Mouse (Mus musculus): ENCODE measurements at regions not wholly inside any gene's neighbourhood (a gene's known extent, or its start where the extent isn't known, plus 50 kb on each side); places are given as distances from the start of the nearest gene placed in this dataset.
A peak's percentile ranks its signal among the peaks of the same experiment; 100 is the strongest.
"Not testable (repeated sequence)": the region's sequence is repeated elsewhere in the genome, so short reads cannot be mapped to it uniquely, and the experiment has no call there.

DNA sequence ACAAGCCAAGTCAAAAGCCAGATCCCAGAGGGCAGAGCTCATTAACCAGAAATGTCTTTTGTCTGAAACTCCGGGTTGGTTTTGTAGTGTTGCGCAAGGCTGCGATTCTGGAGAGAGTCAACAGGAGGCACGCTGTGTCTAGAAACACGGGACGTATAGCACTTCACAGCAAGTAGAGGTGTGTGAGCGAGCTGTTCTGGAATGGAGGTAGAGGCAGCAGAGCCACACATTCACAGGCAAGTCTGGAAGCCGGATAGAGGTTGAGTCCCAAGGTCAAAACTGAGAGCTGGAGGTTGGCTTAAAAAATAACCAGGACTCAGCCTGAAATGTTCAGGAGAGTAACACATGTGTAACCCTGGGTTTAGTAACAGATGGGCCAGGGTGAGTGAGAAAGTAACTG, 94.0 kb downstream of the Gm5426 start:
- Histone ChIP-seq H3K36me3 (replicated peaks) (no peaks in the 10 kb centered on the region), H3K4me3 (no peak overlapping the region), H3K9me3 (no peaks in the 10 kb centered on the region), H3K27ac (replicated peaks) (no peak overlapping the region), H3K27me3 (replicated peaks; ENCODE audit: low read depth, poor library complexity, severe bottlenecking) (no peaks in the 10 kb centered on the region), H3K4me1 (peaks cover 15% of the 10 kb centered on the region)
- 83% methylated on average over 8 of the region's 8 CpGs for WGBS
- DNase-seq (ENCODE audit: low spot score), result no peak

DNA sequence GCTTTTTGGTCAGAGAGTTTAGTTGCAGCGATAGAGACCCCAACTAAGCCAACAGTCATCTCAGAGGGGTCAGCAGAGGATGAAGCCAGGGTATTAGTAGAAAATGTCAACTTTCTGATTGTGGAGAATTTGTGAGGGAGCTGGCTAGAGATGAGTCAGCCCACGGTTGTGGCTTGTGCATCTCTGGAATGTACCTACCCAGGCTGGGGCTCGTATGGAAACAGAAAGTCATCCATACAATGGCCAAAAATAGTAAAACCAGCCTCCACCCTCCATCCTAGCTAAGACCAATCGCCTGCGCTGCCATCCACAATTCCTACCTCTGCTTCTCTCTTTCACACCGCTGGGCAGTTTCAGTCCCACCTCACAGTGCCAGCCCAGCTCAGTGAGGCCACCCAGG, 94.9 kb downstream of the Gm5426 start:
- H3K27ac ChIP-seq (replicated peaks), result no peak overlapping the region
- no peak overlapping the region for H3K4me3 ChIP-seq
- H3K27me3 ChIP-seq (replicated peaks; ENCODE audit: low read depth, poor library complexity, severe bottlenecking), result no peaks in the 10 kb centered on the region
- WGBS, result 91% methylated on average over 6 of the region's 6 CpGs
- no peaks in the 10 kb centered on the region for H3K9me3 ChIP-seq
- peaks cover 15% of the 10 kb centered on the region for H3K4me1 ChIP-seq
- no peak for DNase-seq (ENCODE audit: low spot score)
- no peaks in the 10 kb centered on the region for H3K36me3 ChIP-seq (replicated peaks)

DNA sequence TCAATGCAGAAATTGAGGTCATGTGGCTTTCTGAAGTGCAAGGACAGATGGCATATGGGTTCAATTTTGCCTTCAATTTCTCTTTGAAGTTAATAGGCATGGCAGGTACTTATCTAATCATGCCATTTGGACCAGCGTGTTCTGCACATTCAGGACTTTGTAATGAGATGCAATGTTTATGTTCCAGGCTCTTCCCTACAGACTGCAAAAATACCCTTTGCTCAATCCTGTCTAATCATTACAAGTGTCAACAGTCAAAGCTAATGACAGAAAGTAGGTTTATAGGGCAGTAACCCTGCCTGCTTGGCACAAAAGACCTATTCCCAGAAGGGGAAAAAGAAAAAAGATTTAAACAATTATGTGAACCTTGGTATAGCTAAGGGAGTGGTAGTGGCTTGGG, 96.5 kb downstream of the Gm5426 start:
- H3K27ac ChIP-seq (replicated peaks), result no peak overlapping the region
- DNase-seq (ENCODE audit: low spot score), result no peak
- H3K4me1 ChIP-seq, result peaks cover 15% of the 10 kb centered on the region
- H3K36me3 ChIP-seq (replicated peaks), result no peaks in the 10 kb centered on the region
- no peaks in the 10 kb centered on the region for H3K27me3 ChIP-seq (replicated peaks; ENCODE audit: low read depth, poor library complexity, severe bottlenecking)
- no peaks in the 10 kb centered on the region for H3K9me3 ChIP-seq
- WGBS, result 40% methylated on average over 1 of the region's 1 CpGs
- no peak overlapping the region for H3K4me3 ChIP-seq

DNA sequence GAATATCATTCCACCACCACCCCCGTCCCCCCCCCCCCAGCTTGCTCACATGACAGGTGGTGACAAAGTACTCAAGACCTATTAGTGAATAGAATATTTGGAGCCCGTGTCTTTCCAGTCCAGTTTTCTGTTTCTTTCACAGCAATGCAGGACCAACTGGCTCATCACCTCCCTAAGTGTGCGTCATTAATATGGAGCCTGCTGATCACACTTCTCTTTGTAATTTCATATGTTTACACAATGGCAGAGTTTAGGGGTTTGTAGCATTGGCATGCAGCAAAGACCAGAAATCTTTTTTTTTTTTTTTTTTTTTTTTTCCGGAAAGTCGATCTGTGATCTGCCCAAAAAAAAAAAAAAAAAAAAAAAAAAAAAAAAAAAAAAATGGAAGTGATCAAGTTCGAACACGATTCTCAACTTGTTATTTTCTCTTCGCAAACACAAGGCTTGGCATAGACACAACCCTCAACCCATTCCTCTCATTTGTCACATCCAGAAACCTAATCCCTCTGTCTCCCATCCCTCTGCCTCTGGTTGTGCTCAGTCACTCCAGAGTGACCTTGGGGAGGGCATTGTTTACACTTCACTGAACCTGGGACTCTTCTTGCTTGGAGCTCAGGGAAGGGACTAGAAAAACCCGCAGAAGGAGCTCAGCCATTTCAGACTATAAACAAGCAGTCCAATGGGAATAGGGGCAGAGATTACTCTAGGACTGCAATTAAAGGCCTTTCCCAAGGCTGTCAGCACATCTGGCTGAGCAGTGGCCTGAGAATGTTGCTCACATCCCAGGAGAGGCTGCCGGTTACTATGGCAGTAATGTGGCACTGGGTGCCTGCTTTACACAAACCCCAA, 98.4 kb downstream of the Gm5426 start:
- no peak overlapping the region for H3K27ac ChIP-seq (replicated peaks)
- 58% methylated on average over 10 of the region's 10 CpGs for WGBS
- peak; percentile 25 for DNase-seq (ENCODE audit: low spot score)

DNA sequence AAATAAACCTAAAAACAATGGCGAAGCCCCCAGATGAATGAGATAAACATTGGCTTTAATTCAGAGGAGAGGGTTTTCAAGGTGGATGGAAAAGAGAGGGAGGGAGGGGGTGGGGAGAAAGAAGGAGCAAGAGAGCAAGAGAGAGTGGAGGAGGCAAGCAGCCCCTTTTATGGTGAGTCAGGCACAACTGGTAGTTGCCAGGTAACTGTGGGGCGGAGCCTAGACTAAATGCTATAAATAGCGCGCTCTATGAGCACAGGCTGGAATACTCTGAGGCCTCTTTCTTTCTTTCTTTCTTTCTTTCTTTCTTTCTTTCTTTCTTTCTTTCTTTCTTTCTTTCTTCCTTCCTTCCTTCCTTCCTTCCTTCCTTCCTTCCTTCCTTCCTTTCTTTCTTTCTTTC, 99.6 kb downstream of the Gm5426 start:
- H3K27ac ChIP-seq (replicated peaks); H3K27me3 ChIP-seq (replicated peaks; ENCODE audit: low read depth, poor library complexity, severe bottlenecking); H3K36me3 ChIP-seq (replicated peaks); DNase-seq (ENCODE audit: low spot score); H3K9me3 ChIP-seq; H3K4me3 ChIP-seq: not testable (repeated sequence)
- peaks cover 15% of the 10 kb centered on the region for H3K4me1 ChIP-seq
- 83% methylated on average over 4 of the region's 4 CpGs for WGBS

More for the DNA sequence above, 98.4 kb downstream of the Gm5426 start:
- peaks cover 15% of the 10 kb centered on the region for H3K4me1 ChIP-seq
- no peaks in the 10 kb centered on the region for H3K36me3 ChIP-seq (replicated peaks)
- no peak overlapping the region for H3K4me3 ChIP-seq
- H3K27me3 ChIP-seq (replicated peaks; ENCODE audit: low read depth, poor library complexity, severe bottlenecking), result no peaks in the 10 kb centered on the region
- H3K9me3 ChIP-seq, result no peaks in the 10 kb centered on the region

DNA sequence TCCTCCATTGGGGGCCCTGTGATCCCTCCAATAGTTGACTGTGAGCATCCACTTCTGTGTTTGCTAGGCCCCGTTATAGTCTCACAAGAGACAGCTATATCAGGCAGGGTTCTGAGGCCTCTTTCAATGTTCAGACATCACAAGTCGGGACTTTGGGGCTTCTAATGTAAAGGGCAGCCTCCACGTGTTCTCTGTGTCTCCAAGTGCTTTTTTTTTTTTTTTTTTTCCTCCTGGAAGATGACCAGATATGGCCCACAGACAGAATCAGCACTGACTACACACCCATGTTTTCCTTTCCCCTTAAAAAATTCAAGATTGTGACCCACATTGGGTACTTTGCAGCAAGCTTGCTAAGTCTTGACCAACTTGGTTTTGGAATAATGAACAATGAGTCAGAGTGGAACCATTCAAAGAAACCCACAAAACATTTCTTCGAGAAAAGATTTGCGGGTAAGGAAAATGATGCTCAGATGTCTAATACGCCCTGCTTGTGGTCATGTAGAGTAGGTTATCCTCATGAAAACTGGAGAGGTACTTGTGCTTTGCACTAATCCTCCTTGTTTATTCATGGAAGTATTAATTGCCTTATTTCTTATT, 100.5 kb downstream of the Gm5426 start:
- H3K27me3 ChIP-seq (replicated peaks; ENCODE audit: low read depth, poor library complexity, severe bottlenecking), result no peaks in the 10 kb centered on the region
- H3K4me1 ChIP-seq, result peaks cover 15% of the 10 kb centered on the region
- H3K4me3 ChIP-seq, result no peak overlapping the region
- no peak for DNase-seq (ENCODE audit: low spot score)
- no peaks in the 10 kb centered on the region for H3K36me3 ChIP-seq (replicated peaks)
- no peak overlapping the region for H3K27ac ChIP-seq (replicated peaks)
- WGBS, result 91% methylated on average over 6 of the region's 6 CpGs
- peaks cover 2% of the 10 kb centered on the region; the same call in 1 of the 2 replicates for H3K9me3 ChIP-seq

DNA sequence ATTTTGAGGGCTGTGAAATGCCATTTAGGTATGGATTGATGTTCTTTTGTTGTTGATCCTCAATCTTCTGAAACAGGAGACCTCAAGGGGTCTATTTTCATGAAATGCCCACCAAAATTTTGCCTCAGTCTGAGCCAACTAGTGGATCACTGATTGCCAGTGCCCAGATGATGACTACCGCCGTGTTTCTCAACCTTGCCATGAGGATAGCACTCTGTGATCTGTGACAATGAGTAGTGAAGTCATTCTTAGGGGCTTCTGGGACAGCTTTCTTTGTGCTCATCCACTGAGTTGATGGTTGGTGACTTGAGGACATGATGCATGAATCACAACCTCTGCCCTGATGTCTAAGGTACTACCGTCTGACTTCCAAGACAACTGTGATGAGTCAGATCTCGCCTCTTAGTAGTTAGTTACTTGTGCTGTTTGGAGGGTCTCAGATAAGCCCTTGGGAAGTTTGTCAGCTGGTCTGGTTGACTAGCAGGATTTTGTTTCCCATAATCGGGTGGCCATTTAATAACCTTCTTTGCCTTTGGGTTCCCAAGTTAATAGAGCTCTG, 101.2 kb downstream of the Gm5426 start:
- WGBS, result 89% methylated on average over 5 of the region's 5 CpGs
- Histone ChIP-seq H3K4me3 (no peak overlapping the region), H3K27me3 (replicated peaks; ENCODE audit: low read depth, poor library complexity, severe bottlenecking) (no peaks in the 10 kb centered on the region), H3K27ac (replicated peaks) (no peak overlapping the region), H3K36me3 (replicated peaks) (no peaks in the 10 kb centered on the region), H3K4me1 (peaks cover 11% of the 10 kb centered on the region), H3K9me3 (peaks cover 8% of the 10 kb centered on the region; the same call in 1 of the 2 replicates)
- no peak for DNase-seq (ENCODE audit: low spot score)

DNA sequence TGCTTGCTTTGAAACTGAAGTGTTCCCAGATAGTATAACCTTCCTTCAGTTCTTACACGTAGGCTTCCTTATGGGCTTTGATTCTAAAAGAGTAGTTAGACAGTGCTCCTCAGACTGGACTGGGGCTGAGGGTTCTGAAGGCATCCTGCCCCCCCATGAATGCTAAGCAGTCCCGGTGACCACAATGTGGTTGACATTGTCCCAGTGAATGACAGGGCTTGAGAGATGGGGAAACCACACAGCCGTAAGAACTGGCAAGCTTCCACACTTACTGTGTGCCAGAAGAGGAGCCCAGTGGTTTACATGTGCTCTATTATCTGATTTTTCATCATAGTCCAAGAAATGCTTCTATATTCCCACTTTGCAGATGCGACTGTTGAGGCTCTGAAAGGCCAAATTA, 101.8 kb downstream of the Gm5426 start:
- Histone ChIP-seq H3K9me3 (peaks cover 8% of the 10 kb centered on the region; the same call in 1 of the 2 replicates), H3K36me3 (replicated peaks) (no peaks in the 10 kb centered on the region), H3K27me3 (replicated peaks; ENCODE audit: low read depth, poor library complexity, severe bottlenecking) (no peaks in the 10 kb centered on the region), H3K27ac (replicated peaks) (no peak overlapping the region), H3K4me1 (peaks cover 8% of the 10 kb centered on the region), H3K4me3 (no peak overlapping the region)
- no peak for DNase-seq (ENCODE audit: low spot score)
- 88% methylated on average over 4 of the region's 4 CpGs for WGBS

DNA sequence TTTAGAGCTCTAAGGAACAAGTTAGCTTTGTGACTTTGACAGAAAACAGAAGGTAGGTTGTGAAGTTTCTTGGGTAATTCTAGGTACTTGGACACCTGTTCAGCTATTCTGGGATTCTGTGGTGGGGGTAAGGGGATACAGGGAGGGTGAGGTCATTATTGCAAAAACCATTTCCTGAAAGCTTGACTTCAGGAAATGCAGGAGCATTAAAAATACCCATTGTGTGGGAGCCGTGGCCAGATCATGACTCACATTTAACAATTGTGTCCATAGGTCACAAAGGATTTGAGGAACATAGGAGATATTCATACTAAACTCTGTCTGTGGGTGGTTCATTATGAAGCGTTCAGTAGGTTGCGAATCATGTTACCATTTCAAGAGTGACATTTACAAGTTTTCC, 102.4 kb downstream of the Gm5426 start:
- Histone ChIP-seq H3K4me1 (peaks cover 5% of the 10 kb centered on the region), H3K27me3 (replicated peaks; ENCODE audit: low read depth, poor library complexity, severe bottlenecking) (no peaks in the 10 kb centered on the region), H3K4me3 (no peak overlapping the region), H3K27ac (replicated peaks) (no peak overlapping the region), H3K9me3 (peaks cover 8% of the 10 kb centered on the region; the same call in 1 of the 2 replicates), H3K36me3 (replicated peaks) (no peaks in the 10 kb centered on the region)
- 89% methylated on average over 3 of the region's 3 CpGs for WGBS
- DNase-seq (ENCODE audit: low spot score), result no peak

DNA sequence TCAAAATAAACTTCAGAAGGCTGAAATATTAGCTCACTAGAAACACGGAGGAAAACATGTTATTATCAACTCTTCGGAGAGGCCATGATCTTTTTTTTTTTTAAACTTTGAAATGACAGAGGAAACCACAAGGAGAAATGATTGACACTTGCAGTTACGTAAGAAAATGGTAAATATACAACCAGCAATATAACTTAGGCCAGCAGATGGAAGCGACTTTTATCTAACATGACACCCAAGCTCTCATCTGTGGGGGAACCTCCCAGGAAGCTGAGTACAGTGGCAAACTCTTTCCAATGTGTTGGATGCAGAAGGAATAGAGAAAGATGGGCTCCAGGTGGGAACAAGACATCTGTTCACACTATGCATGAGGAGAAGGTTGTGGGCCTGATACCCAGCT, 104.2 kb downstream of the Gm5426 start:
- DNase-seq (ENCODE audit: low spot score), result no peak
- Histone ChIP-seq H3K27me3 (replicated peaks; ENCODE audit: low read depth, poor library complexity, severe bottlenecking) (no peaks in the 10 kb centered on the region), H3K36me3 (replicated peaks) (no peaks in the 10 kb centered on the region), H3K4me3 (no peak overlapping the region), H3K9me3 (peaks cover 8% of the 10 kb centered on the region; the same call in 1 of the 2 replicates), H3K27ac (replicated peaks) (no peak overlapping the region), H3K4me1 (no peaks in the 10 kb centered on the region)
- 90% methylated on average over 4 of the region's 4 CpGs for WGBS

DNA sequence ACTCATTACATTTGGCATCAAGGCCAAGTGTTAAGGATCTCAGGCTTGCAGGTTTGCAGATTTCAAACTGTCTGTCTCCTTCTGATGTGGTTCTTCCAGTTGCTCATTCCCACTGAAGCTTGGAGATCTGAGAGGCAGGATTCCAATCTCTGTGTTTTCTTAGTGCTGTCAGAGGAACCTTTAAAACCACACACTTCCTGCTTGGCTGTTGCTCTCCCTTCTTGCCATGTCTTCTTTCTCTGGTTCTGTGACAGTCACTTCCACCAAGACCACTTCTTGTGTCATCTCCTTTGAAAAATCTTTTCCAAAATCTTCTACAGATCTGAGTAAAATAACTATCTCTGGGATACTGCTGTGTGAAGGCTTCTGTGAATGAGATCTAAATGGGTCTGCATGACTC, 117.3 kb downstream of the Gm5426 start:
- Histone ChIP-seq H3K36me3 (replicated peaks) (no peaks in the 10 kb centered on the region), H3K27ac (replicated peaks) (no peak overlapping the region), H3K9me3 (no peaks in the 10 kb centered on the region), H3K4me3 (no peak overlapping the region), H3K27me3 (replicated peaks; ENCODE audit: low read depth, poor library complexity, severe bottlenecking) (no peaks in the 10 kb centered on the region), H3K4me1 (no peaks in the 10 kb centered on the region)
- no peak for DNase-seq (ENCODE audit: low spot score)

DNA sequence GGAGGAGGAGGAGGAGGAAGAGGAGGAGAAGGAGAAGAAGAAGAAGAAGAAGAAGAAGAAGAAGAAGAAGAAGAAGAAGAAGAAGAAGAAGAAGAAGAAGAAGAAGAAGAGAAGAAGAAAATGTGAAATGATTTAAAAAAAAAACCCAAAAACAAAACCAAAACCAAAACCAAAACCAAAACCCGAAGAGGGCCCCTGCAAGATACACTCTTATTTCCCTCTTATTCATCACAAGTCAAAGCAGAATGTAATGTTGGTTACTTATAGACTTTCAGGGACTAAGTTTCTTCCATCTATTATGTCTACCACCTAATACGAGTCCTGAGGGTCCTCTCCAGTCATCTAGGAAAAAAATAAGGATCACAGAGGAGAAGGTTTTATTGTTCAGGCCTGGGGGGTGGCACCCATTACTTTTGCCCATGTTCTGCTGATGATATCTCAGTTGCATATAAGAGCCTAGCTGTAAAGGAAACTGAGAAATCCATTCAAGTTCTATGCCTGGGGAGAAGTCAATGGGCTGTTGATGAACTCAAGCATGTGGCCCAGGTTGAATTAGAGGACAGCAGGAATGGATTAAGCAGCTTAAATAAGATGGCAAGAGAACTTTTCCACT, 118.0 kb downstream of the Gm5426 start:
- H3K9me3 ChIP-seq, result no peaks in the 10 kb centered on the region
- H3K4me1 ChIP-seq, result no peaks in the 10 kb centered on the region
- no peak for DNase-seq (ENCODE audit: low spot score)
- 92% methylated on average over 2 of the region's 2 CpGs for WGBS
- no peaks in the 10 kb centered on the region for H3K27me3 ChIP-seq (replicated peaks; ENCODE audit: low read depth, poor library complexity, severe bottlenecking)
- no peak overlapping the region for H3K4me3 ChIP-seq
- no peak overlapping the region for H3K27ac ChIP-seq (replicated peaks)
- no peaks in the 10 kb centered on the region for H3K36me3 ChIP-seq (replicated peaks)
